Mouse (Mus musculus): ENCODE results near the gene Rere.
"Not testable (repeated sequence)": the region's sequence is repeated elsewhere in the genome, so short reads cannot be mapped to it uniquely, and the experiment has no call there.

Gene Rere

DNA sequence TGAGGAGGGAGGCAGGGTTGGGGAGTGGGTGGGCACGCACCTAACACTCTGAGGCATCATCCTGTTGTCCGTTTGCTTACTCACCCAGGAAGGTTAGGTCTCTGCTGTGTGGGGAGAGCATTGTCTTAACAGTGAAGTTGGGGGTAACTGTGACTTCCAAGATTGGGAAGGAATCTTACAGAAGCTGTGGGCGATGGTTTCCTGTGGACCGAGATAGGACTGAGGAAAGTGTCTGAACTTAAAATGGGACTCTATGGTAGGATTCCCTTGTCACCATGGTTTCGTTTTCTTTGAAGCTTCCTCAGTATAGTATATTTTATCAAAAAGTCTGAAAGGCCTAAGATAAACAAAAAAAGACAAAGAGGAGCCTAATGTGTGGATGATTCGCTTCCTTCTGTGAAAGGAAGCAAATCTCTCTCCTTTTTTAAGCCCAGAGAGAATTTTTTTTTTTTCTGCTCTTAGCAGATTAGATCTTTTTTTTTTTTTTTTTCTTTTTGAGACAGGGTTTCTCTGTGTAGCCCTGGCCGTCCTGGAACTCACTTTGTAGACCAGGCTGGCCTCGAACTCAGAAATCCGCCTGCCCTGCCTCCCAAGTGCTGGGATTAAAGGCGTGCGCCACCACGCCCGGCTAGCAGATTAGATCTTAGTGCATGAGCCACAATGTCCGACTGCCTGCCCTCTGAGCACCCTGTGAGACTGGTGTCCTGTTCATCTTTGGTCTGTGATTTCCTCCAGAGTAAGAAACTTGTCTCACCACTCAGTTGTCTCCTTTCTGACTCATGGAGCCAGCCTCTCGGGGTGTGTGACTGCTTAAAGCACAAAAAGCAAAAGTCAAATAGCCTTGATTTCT, 271.5 kb downstream of the Rere start:
- DNase-seq (ENCODE audit: low spot score): no peak

DNA sequence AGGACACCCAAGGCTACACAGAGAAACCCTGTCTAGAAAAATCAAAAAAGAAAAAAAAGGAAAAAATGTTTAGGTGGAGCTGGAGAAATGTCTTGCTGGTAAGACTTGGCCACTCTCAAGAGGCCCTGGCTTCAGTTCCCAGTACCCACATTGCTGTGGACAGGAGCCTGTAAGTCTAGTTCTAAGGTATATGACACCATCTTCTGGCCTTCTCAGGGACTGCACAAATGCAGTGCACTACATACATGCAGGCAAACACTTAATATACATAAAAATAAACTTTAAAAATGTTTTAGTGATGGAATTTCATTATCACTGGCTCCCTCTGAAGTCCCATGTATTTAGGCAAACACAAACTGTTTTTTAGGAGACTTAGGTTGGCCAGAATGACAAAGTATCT, 274.3 kb downstream of the Rere start:
- DNase-seq (ENCODE audit: low spot score): no peak

DNA sequence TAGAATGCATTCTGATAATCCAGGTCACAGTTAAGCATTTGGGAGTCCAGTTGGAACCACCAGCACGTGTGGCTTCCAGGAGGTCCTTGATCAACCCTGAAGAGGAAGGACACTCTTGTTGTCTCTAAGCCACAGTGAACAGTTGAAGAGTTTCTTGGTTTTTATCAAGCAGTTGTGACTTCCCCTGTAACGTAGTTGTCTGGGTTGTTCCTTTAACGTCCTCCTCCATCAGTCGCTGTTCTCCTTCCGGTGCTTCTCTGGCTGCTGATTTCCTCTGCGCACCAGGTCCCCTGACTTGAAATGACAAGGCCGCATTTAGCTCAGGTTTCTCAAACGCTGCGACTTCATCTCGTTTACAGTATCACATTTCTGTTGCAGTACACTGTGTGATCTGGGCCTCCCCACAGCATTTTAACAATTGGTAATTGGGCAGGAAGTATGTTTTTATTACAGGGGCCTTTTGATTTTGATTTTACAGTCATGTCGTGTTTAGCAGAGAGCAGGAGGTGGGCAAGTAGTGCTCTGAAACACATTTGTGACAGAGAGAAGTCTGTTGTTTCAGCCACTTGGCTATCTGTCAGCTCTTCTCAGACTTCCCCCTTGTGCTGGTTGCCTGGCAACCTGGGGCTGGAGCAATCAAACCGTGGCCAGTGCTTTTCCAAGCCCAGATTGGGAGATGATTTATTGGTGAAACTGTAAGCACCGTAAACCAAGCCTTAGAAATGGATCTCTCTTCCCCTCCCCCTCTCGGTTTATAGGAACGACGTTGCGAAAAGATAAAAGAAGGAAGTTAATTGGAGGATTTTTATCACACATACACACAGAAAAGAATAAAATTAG, 275.2 kb downstream of the Rere start:
- peak; percentile 66 for DNase-seq (ENCODE audit: low spot score)

DNA sequence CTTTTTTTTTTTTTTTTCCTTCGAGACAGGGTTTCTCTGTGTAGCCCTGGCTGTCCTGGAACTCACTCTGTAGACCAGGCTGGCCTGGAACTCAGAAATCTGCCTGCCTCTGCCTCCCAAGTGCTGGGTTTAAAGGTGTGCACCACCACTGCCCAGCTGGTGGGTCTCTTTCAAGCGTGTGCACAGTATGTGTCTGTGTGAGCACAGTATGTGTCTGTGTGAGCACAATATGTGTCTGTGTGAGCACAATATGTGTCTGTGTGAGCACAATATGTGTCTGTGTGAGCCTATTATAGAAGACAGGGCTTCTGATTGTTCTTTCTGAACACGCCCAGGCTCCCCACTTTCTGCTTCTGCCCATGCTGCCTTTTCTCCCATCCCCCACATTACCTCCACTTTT, 275.8 kb downstream of the Rere start:
- DNase-seq (ENCODE audit: low spot score): not testable (repeated sequence)

DNA sequence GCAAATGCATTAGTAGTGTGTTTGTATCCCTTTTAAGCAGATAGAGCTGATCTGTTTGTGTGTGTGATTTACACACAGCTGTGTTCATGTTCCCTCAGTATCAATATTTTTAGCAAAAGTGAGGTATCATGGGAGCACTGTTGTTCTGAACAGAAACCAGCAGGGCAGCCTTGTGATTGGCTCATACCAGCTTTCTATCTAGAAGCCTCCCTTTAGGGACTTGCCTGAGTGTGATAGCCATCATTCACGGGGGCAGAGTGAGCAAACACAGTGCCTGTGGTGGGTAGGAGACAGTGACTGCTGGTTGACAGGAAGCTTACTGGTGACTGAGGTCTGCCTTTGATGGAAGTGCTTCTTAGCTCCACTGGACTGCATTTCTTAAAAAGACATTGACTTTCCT, 276.5 kb downstream of the Rere start:
- DNase-seq (ENCODE audit: low spot score): no peak

DNA sequence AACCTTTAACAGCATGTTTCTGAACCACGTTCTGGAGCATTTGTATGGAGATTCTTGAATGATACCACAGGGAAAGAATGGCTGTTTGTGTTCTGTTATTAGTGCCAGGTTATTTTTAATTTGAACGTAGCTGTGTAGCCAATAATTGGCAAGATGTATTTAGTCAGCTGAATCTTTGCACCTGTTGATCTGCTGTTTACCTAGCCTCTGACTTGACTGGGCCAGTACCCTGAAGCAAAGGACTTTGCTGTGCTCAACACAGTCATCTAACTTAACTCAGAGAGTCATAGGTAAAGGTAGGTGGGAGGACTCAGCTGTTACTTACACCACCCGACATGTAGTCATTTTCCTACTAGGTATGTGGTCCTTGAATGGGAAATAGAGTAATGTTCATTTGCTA, 278.1 kb downstream of the Rere start:
- no peak for DNase-seq (ENCODE audit: low spot score)

DNA sequence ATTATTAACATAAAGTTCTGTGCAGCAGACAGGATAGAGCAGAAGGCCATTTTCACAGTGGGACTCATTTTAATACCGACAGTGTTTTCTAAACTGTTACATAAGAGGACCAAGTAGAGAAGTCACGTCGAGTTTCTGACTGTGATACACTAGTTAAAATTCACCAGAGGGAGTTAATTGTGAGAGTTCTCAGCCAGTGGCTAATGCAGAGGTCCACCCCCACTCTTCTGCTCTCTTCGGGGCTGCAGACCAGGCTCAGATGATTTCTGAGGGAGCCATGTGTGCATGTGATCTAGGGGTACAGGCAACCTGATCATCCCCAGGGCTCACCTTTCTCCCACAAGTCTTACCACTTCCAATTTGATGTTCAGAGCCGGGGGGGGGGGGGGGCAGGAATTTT, 281.8 kb downstream of the Rere start:
- no peak for DNase-seq (ENCODE audit: low spot score)

DNA sequence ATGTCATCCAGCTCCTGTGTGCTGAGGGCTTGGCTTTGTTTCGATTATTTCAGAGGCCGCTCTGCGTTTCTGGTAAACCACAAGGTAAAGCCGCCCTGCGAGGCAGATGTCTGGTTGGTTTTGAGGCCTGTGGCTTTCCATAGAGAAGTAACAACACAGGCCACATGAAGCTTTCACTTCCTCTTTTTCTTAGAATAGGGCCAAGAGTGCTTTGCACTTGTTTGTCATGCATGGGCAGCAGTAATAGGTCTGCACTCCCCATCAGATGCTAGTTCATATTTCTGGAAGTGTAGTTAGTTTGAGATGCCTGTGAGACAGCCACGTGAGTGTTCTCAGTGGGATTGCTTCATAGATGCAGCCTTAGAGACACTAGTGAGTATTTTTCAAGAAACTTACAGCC, 284.7 kb downstream of the Rere start:
- DNase-seq (ENCODE audit: low spot score): no peak

DNA sequence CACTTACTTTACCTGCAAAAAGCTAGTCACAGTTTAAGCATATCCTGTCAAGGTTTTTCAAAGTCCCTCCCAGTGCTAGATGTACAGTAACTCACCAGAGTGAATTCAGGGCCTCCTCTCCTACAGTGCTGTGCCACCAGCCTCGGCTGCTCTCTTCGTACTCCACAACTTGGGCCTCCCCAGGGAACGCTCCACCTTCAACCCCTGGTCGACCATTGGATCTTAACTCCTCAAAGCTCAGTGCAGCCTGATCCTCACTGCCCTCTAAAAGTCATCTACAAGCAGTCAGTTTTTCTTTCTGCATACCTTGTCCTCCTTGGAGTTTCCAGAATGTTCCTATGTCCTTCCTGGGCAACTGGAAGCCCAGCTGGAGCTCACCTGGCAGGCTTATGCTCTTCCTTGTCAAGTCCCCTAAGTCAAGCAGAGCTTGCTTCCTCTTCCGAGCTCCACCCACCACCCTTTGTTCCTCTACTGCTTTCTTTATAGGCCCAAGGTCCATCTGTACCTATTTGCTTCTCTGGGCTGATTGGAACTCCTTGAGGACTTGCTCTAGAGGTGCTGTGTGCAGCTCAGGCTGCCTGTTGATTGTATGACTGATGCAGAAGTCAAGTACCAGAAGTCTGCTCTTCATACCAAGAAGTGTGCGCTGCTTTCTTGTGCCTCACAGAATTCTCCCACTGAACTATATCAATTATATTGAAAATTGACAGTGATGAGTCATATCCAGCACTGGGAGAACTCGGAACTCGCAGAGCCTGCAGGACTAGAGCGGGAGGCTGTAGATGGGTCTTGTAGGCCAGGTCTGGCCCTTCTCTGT, 287.1 kb downstream of the Rere start:
- no peak for DNase-seq (ENCODE audit: low spot score)

DNA sequence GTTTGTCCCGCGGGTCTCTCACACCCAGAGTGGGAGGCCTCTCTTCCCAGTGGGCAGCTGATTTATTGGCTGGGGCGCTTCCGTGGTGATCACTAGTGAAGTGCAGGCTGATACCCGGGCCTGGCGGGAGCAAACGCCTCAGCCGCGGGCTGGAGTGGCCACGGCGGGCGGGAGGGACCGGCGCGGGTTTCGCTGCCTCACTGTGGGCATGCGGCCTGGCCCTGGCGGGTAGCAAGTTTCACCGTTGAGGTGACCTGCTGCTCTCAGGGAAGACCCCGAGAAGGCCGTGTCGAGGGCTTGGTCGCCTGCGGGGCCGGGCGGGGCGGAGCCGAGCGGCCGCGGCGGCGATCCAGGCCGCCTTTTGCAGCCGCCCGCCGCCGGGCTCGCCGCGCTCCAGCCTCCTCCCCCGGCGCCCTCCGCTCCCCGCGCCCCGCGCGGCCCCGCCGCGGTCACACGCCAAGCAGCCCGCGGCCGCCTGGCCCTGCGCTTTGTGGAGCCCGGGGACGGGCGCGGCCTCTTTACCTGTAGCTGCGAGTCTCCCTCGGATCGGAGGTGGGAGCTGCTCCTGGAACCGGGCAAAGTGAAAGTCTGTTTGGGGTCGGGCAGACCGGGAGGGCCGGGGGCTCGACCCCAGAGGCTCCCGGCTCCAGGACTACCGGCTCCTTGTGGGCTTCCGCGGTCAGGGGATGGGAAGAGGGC, 287.8 kb downstream of the Rere start:
- DNase-seq (ENCODE audit: low spot score): peak; percentile 63

DNA sequence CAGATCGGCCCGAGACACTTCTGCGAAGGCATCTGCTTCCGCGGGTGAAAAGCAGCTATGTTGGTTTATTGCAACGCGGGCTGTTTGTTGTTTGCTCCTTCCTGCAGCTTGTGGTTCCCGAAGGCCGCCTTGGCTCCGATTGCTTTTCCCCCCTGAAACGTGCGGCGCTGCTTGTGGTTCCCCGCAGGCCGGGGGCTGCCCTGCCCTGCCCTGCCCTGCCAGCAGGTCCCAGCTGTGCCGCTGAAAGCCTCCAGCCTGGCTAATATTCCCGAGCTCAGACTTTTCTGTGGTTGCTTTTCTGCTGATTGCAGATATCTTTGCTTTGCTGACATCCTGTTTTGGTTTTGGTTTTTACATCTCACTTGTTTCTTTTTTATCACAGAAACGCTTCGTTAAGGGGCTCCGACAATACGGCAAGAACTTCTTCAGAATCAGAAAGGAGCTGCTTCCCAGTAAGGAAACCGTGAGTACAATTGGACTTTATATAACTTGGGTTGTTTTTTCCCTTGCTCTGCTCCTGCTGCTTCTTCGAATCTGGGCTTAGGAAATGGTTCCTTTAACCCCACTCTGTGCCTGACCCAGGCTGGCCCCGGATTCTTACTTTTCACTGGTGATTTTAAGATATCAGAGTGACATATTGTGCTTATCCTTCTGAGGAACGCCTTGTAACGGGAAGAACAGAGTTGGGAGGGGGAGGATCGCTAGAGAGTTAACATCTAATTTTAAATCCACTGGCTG, 288.6 kb downstream of the Rere start:
- peak; percentile 36 for DNase-seq (ENCODE audit: low spot score)

DNA sequence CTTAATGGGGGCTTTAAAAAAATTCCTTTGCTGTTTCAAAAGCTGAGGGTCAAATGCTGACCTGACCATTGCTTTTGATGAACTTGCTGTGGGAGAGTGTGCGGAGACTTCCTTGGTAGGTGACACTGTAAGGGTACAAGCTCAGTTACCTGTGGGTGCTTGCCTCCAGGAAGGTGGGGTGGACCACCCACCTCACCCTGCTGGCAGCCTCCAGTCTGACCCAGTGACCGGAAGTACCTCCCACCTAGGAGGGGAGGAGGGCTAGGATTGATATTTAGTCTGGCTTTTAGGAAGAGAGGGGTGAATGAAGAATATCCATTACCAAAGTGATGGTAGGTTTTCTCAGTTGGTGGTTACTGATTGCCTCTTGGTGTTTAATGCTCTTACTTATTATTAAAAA, 289.3 kb downstream of the Rere start:
- no peak for DNase-seq (ENCODE audit: low spot score)

DNA sequence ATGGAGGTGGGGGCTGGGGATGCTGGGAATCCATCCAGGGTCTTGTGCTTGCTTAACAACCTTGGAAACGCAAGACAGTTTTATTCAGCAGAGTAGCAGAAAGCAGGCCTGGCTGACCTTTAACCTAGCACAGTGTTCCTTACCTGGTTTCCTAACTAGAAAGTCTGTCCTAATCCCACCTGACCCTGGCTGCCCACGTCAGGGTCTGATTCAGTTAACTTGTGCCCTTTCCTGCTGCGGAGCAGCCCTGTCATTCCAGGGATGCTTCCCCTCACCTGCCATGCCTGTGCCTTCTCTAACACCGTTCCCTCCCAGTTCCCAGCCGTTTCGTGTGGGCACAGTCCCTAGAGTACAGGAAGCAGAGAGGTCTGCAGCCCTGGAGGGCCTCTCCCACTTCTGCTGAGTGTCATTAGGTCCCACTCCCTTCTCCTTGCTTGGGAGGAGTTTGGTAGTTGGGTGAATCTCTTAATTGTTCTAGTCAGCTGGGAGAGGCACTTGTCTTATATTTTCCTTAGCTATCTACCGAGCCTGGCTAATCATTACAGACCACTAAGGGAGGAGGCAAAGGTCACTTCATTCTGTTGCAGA, 290.8 kb downstream of the Rere start:
- no peak for DNase-seq (ENCODE audit: low spot score)

DNA sequence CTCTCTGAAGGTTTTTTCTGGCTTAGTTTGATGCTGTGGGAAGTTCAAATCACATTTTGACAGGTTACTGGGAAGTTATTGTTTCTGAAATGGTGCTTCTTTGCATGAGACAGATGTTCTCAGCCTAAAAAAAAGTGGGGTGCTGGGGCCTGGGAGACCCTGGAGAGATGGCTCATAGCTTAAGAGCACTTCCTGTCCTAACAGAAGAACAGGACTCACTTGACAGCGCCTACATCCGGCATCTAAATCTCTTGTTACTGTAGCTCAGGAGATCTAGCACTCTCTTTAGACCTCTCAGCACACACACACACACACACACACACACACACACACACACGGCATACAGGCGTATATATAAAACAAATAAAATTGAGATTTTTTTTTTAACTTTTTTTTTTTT, 291.5 kb downstream of the Rere start:
- DNase-seq (ENCODE audit: low spot score): no peak

DNA sequence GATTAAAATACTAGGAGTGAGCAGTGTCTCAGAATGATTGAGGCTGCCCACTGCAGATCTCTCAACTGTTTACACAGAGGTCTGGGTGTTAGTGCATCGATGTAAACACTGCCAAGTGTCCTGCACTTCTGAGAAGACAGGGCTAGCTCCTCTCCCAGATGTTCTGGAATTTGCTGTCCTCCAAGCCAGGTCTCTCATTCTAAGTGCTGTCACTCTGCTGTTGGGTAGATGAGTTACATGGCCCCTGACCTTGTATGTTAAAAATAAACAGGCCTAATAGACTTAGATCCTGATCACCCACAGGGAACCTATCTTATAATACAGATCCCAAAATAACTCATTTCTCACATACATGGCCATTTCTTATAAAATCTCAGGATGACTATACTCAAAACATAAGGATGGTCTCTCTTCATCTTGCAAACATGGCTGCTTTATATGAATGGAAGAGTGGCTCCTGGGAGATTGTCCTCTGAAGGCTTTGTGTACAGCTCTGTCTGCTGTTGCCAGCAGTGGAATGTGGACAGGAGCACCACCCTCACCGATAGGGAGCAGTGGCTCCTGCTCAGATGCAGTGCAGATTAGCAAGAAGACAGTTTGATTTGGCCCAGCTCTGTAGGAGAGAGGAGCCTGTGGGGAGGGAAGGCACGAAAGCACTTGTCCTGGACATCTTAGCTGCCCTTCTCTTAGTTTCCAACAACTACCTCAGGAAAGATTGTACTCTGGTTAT, 294.1 kb downstream of the Rere start:
- no peak for DNase-seq (ENCODE audit: low spot score)

DNA sequence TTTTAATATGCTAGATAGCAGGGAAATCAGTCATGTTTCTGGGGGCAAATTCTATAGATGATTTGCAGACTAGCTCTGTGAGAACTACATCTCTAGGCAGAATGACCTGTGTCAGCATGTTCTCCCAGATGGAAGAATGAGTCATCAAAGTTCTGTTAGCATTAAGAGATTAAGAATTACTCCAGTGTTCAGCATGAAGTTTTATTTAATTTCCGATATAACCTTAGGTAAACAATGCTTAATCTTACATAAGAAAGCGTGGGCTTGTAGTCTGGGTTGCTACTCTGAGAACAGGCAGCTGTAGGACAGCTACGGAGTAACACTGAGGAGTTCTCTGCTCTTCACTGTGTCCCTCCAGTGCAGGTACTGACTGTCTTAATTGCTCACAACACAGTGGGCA, 294.9 kb downstream of the Rere start:
- no peak for DNase-seq (ENCODE audit: low spot score)

DNA sequence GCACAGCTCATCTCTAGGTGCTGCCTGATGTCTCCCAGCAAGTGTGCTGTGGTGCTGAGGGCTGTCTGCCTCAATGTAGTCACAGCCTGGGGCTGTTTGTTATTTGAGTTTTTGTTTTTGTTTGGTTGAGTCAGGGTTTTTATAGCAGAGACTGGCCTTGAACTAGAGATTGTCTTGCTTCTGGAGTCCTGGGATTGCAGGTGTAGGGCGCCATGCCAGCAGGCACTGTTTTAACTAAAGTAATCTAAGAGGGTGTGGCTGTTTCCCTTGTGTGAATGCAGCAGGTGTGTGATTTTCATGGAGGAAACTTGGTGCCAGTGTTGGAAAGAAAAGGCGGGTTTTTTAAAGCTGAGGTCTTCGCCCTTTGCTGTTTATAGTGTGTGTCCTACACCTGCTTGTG, 296.6 kb downstream of the Rere start:
- DNase-seq (ENCODE audit: low spot score): no peak

DNA sequence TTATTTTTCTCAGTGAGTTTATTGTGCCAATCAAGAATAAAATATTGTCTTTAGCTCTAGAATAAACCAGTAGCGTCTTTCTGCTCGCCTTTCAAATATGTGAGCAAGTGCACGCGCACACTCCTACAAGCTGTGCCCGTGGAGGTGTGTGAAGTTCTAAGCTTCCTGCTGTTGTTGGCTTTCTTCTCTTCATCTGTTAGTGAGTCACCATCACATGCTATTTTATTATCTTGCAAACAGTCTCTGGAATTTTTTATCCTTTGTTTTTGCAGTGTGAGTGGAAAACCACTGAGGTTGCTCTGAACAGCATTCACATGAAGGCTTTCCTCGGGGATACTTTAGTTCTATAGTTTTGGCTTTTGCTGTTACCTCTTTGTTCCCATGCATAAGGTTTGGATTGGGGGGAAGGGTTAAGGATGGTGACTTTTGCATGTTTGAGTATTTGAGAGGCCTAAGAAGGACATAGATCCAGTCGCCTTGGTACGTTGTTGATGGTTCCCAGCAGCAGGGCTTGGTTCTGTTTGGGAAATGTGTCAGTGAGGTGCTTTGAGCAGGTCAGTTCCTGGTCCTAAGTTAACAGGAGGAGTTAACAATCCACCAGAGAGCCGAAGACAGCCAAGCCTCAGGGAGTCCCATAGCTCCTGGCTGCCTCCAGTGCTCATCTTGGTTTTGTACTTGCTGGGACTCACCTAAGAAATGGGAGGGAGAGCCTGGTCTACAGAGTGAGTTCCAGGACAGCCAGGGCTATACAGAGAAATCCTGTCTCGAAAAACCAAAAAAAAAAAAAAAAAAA, 300.7 kb downstream of the Rere start:
- DNase-seq (ENCODE audit: low spot score): no peak

All from ovary, postnatal 14 days (tissue).